Mouse (Mus musculus): ENCODE results near the gene Hhex. TPM values are rescaled to one million over a fixed set of nuclear protein-coding genes. Genes with fewer than 3 reads are reported as not detected.

The Hhex gene
- polyA plus RNA-seq, 1 experiment from 2014 or later: 3.3 TPM

DNA sequence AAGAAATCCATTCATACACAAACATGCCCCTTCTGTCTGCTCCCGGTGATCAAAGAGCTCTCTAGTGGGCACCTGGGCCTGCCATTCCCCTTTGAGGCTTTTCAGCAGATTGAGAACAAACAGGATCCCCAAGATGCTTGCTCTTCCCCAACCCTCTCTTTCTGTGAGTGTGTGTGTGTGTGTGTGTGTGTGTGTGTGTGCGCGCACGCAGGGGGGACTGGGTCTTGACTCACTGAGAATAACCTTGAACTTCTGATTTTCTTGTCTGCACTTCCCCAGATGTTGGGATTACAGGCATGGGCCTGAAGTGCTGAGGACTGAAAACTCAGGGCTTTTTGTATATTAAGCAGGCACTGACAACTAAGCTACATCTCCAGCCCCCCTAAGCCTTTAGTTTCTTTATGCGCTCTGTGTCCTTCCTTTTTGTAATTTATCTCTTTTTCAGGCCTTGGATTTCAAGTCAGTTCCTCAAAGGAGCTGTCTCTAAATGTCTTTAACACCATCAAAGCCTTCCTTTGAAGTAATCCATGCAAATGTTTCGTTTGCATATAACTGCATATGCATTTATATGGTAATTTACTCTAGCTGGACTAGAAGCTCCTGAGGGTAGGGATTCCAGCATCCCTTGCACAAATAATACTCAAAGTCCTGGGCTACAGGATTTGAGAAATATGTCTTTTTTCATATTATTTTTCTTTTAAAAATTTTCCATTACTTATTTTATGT lies 34.4 kb downstream of the Hhex start:
- Histone ChIP-seq H3K9me3 (ENCODE audit: control insufficient read depth, low read length) (no peaks in the 10 kb centered on the region), H3K4me1 (replicated peaks; ENCODE audit: control insufficient read depth, insufficient read depth, low read length) (no peaks in the 10 kb centered on the region), H3K4me3 (replicated peaks; ENCODE audit: low read length) (no peak overlapping the region), H3K27me3 (replicated peaks; ENCODE audit: control insufficient read depth, insufficient read depth, low read length) (no peaks in the 10 kb centered on the region), H3K9ac (replicated peaks; ENCODE audit: low read depth, low read length) (no peak overlapping the region), H3K27ac (ENCODE audit: low read length) (no peak overlapping the region), H3K36me3 (ENCODE audit: control insufficient read depth, insufficient read depth) (no peaks in the 10 kb centered on the region), H3K4me2 (ENCODE audit: low read length) (no peak overlapping the region)
- no peak for ATAC-seq
- WGBS: 61% methylated on average over 6 of the region's 6 CpGs

- Histone ChIP-seq H3K4me1 (replicated peaks; ENCODE audit: control insufficient read depth, insufficient read depth, low read length) (no peaks in the 10 kb centered on the region), H3K9me3 (ENCODE audit: control insufficient read depth, low read length) (no peaks in the 10 kb centered on the region), H3K4me3 (replicated peaks; ENCODE audit: low read length) (no peak overlapping the region), H3K27ac (ENCODE audit: low read length) (no peak overlapping the region), H3K27me3 (replicated peaks; ENCODE audit: control insufficient read depth, insufficient read depth, low read length) (no peaks in the 10 kb centered on the region), H3K9ac (replicated peaks; ENCODE audit: low read depth, low read length) (no peak overlapping the region), H3K36me3 (ENCODE audit: control insufficient read depth, insufficient read depth) (no peaks in the 10 kb centered on the region), H3K4me2 (ENCODE audit: low read length) (no peak overlapping the region)
- WGBS: 80% methylated on average over 4 of the region's 4 CpGs
- ATAC-seq: no peak
Observed at GRCm38 (mm10) chr19:37471680-37472079, 37.1 kb downstream of the Hhex start.

- no peak for ATAC-seq
- Histone ChIP-seq H3K9ac (replicated peaks; ENCODE audit: low read depth, low read length) (no peak overlapping the region), H3K4me3 (replicated peaks; ENCODE audit: low read length) (no peak overlapping the region), H3K36me3 (ENCODE audit: control insufficient read depth, insufficient read depth) (no peaks in the 10 kb centered on the region), H3K27ac (ENCODE audit: low read length) (no peak overlapping the region), H3K9me3 (ENCODE audit: control insufficient read depth, low read length) (no peaks in the 10 kb centered on the region), H3K27me3 (replicated peaks; ENCODE audit: control insufficient read depth, insufficient read depth, low read length) (no peaks in the 10 kb centered on the region), H3K4me1 (replicated peaks; ENCODE audit: control insufficient read depth, insufficient read depth, low read length) (no peaks in the 10 kb centered on the region), H3K4me2 (ENCODE audit: low read length) (no peak overlapping the region)
- 82% methylated on average over 3 of the region's 3 CpGs for WGBS
Observed at GRCm38 (mm10) chr19:37472589-37472988, 38.0 kb downstream of the Hhex start.

GRCm38 (mm10) chr19:37481704-37482103 lies 47.1 kb downstream of the Hhex start:
- Histone ChIP-seq H3K4me2 (ENCODE audit: low read length) (no peak overlapping the region), H3K4me1 (replicated peaks; ENCODE audit: control insufficient read depth, insufficient read depth, low read length) (no peaks in the 10 kb centered on the region), H3K9ac (replicated peaks; ENCODE audit: low read depth, low read length) (no peak overlapping the region), H3K9me3 (ENCODE audit: control insufficient read depth, low read length) (no peaks in the 10 kb centered on the region), H3K36me3 (ENCODE audit: control insufficient read depth, insufficient read depth) (no peaks in the 10 kb centered on the region), H3K4me3 (replicated peaks; ENCODE audit: low read length) (no peak overlapping the region), H3K27ac (ENCODE audit: low read length) (no peak overlapping the region), H3K27me3 (replicated peaks; ENCODE audit: control insufficient read depth, insufficient read depth, low read length) (no peaks in the 10 kb centered on the region)
- 89% methylated on average over 8 of the region's 8 CpGs for WGBS
- ATAC-seq: no peak

DNA sequence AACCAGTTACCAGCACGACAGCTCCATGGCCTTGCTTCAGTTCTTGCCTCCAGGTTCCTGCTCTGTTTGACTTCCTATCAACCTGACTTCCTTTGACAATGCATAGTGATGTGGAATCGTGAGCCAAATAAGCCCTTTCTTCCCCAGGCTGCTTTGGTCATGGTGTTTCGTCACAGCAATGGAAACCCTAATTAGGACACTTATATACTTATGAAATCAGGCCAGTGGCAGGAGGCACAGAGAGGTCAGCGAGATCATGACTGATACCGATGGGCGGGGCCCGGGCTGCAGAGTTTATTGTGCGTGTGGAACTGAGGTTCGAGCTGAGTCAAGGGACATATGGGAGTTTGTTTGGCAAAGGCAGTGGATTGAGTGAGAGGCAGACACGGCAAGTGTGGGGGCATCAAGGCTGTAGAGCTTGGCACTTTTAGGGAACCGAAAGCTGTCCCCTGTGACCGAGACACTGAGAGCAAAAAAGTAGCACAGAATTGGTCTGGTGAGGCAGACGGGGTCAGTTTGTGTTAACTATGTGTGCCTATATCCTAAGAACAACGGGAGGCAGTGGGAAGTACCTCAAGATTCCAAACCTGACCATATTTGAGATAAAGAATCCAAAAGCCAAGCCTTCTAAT lies 48.1 kb downstream of the Hhex start:
- 88% methylated on average over 14 of the region's 14 CpGs for WGBS
- Histone ChIP-seq H3K4me2 (ENCODE audit: low read length) (no peak overlapping the region), H3K9me3 (ENCODE audit: control insufficient read depth, low read length) (no peaks in the 10 kb centered on the region), H3K4me3 (replicated peaks; ENCODE audit: low read length) (no peak overlapping the region), H3K4me1 (replicated peaks; ENCODE audit: control insufficient read depth, insufficient read depth, low read length) (no peaks in the 10 kb centered on the region), H3K27me3 (replicated peaks; ENCODE audit: control insufficient read depth, insufficient read depth, low read length) (no peaks in the 10 kb centered on the region), H3K9ac (replicated peaks; ENCODE audit: low read depth, low read length) (no peak overlapping the region), H3K36me3 (ENCODE audit: control insufficient read depth, insufficient read depth) (no peaks in the 10 kb centered on the region), H3K27ac (ENCODE audit: low read length) (no peak overlapping the region)
- no peak for ATAC-seq

GRCm38 (mm10) chr19:37484787-37485186 lies 50.2 kb downstream of the Hhex start:
- no peaks in the 10 kb centered on the region for H3K27me3 ChIP-seq (replicated peaks; ENCODE audit: control insufficient read depth, insufficient read depth, low read length)
- H3K4me1 ChIP-seq (replicated peaks; ENCODE audit: control insufficient read depth, insufficient read depth, low read length): no peaks in the 10 kb centered on the region
- no peak for ATAC-seq
- no peaks in the 10 kb centered on the region for H3K9me3 ChIP-seq (ENCODE audit: control insufficient read depth, low read length)
- no peak overlapping the region for H3K9ac ChIP-seq (replicated peaks; ENCODE audit: low read depth, low read length)
- H3K27ac ChIP-seq (ENCODE audit: low read length): no peak overlapping the region
- no peak overlapping the region for H3K4me3 ChIP-seq (replicated peaks; ENCODE audit: low read length)
- no peaks in the 10 kb centered on the region for H3K36me3 ChIP-seq (ENCODE audit: control insufficient read depth, insufficient read depth)
- WGBS: 93% methylated on average over 6 of the region's 6 CpGs
- no peak overlapping the region for H3K4me2 ChIP-seq (ENCODE audit: low read length)

GRCm38 (mm10) chr19:37486801-37487200 lies 52.2 kb downstream of the Hhex start:
- H3K9ac ChIP-seq (replicated peaks; ENCODE audit: low read depth, low read length): no peak overlapping the region
- 85% methylated on average over 6 of the region's 6 CpGs for WGBS
- no peak overlapping the region for H3K4me3 ChIP-seq (replicated peaks; ENCODE audit: low read length)
- H3K27ac ChIP-seq (ENCODE audit: low read length): no peak overlapping the region
- H3K4me1 ChIP-seq (replicated peaks; ENCODE audit: control insufficient read depth, insufficient read depth, low read length): no peaks in the 10 kb centered on the region
- H3K4me2 ChIP-seq (ENCODE audit: low read length): no peak overlapping the region
- H3K27me3 ChIP-seq (replicated peaks; ENCODE audit: control insufficient read depth, insufficient read depth, low read length): no peaks in the 10 kb centered on the region
- no peaks in the 10 kb centered on the region for H3K36me3 ChIP-seq (ENCODE audit: control insufficient read depth, insufficient read depth)
- H3K9me3 ChIP-seq (ENCODE audit: control insufficient read depth, low read length): no peaks in the 10 kb centered on the region
- no peak for ATAC-seq

- ATAC-seq: no peak
- Histone ChIP-seq H3K9me3 (ENCODE audit: control insufficient read depth, low read length) (no peaks in the 10 kb centered on the region), H3K4me3 (replicated peaks; ENCODE audit: low read length) (no peak overlapping the region), H3K9ac (replicated peaks; ENCODE audit: low read depth, low read length) (no peak overlapping the region), H3K27me3 (replicated peaks; ENCODE audit: control insufficient read depth, insufficient read depth, low read length) (no peaks in the 10 kb centered on the region), H3K36me3 (ENCODE audit: control insufficient read depth, insufficient read depth) (no peaks in the 10 kb centered on the region), H3K4me2 (ENCODE audit: low read length) (no peak overlapping the region), H3K27ac (ENCODE audit: low read length) (no peak overlapping the region), H3K4me1 (replicated peaks; ENCODE audit: control insufficient read depth, insufficient read depth, low read length) (no peaks in the 10 kb centered on the region)
- WGBS: 88% methylated on average over 5 of the region's 5 CpGs
Observed at GRCm38 (mm10) chr19:37487811-37488475, 53.3 kb downstream of the Hhex start.

DNA sequence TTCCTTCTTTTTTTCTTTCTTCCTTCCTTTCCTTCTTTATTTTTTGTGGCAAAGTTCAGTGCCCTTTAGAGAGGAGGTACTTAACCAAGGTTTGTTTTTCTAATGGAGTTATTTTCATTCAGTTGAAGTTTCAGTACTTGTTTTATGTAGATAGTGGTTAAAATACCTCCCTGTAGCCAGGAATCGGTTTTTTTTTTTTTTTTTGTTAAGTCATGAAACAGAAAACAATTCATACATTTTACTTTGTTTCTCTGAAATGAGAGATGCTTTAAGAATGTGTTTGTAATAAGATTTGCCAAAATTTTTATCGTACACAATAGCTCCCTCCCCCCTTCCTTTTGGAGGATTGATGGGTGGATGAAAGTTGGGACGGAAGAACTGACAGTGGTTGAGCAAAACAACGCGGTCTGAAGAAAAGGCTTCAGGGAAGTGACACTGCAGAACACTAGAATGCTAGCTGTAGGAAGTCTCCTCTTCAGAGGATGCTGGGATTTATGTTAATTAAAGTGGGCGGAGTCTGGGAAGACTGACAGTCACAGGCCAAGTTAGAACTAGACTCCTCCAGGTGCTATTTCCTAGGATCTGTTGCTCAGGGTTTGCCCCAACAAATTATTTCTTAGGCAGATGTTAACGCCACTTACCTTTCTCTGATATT lies 54.1 kb downstream of the Hhex start:
- no peak overlapping the region for H3K27ac ChIP-seq (ENCODE audit: low read length)
- H3K9ac ChIP-seq (replicated peaks; ENCODE audit: low read depth, low read length): no peak overlapping the region
- H3K4me3 ChIP-seq (replicated peaks; ENCODE audit: low read length): no peak overlapping the region
- H3K36me3 ChIP-seq (ENCODE audit: control insufficient read depth, insufficient read depth): no peaks in the 10 kb centered on the region
- no peak overlapping the region for H3K4me2 ChIP-seq (ENCODE audit: low read length)
- H3K4me1 ChIP-seq (replicated peaks; ENCODE audit: control insufficient read depth, insufficient read depth, low read length): no peaks in the 10 kb centered on the region
- H3K9me3 ChIP-seq (ENCODE audit: control insufficient read depth, low read length): no peaks in the 10 kb centered on the region
- WGBS: 77% methylated on average over 7 of the region's 7 CpGs
- no peaks in the 10 kb centered on the region for H3K27me3 ChIP-seq (replicated peaks; ENCODE audit: control insufficient read depth, insufficient read depth, low read length)
- no peak for ATAC-seq

Measured in forebrain, embryonic 16.5 days (tissue).